Comparison of ENCODE assay signal across 9 mouse cellular contexts in the genomic region with DNA sequence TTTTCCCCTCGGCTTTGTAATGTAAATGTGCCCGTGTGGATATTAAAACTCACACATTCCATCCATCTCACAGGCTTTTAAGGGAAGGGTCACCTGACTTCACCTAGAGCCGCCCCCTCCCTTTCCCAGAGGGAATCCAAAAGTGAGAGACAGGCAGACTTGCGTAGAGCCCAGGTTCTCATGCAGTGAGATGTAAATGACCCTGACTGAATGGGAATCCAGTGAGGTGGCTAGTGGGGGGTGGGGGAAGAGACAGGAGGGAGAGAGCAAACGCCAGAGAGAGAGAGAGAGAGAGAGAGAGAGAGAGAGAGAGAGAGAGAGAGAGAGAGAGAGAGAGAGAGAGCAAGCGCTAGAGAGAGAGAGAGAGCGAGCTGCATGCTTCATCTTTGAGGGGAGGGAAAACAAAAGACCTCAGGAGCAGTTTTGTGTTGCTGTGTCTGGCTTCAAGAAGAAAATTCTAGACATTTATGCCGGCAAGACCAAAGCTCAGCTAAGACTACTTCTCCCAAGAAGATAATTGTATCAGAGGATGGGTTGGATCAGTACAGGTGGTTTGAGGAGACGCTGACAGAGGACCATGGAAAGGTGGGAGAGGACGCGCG.
DNase-seq lines count a peak whose midpoint lies in the region; ATAC-seq lines count a peak whose summit lies in the region.
"Had no signal": no experiment of that assay in that cellular context is flagged by ENCODE, and none has a peak within 500 bp of the region (broad histone marks: within the 10 kb centered on the region; RNA-seq: fewer than 3 reads in every experiment).

No protein-coding gene starts in this region.

- H3K27me3 ChIP-seq in heart, embryonic 16.5 days (ENCODE audit: control insufficient read depth, insufficient read depth, low read length), result peaks cover 4% of the 10 kb centered on the region; the same call in 1 of the 2 replicates
- peaks cover 3% of the 10 kb centered on the region; the same call in 1 of the 2 replicates for H3K27me3 ChIP-seq in hindbrain, embryonic 12.5 days
- no peaks in the 10 kb centered on the region for H3K27me3 ChIP-seq in midbrain, embryonic 13.5 days

- DNase-seq in heart, adult 11 months, result no peak
- DNase-seq in brain, embryonic 18.5 days (ENCODE audit: low read depth, low spot score), result peak; percentile 51
- no peak for DNase-seq in spleen, postnatal 14 days (ENCODE audit: low spot score in 2 of 2)
- no peak for DNase-seq in testis, postnatal 14 days (ENCODE audit: low spot score)

- H3K27ac ChIP-seq in heart, embryonic 16.5 days (ENCODE audit: low read length), result no peak overlapping the region
- H3K27ac ChIP-seq in hindbrain, embryonic 12.5 days, result peak overlapping the region; percentile 72
- peak overlapping the region; percentile 85 for H3K27ac ChIP-seq in midbrain, embryonic 13.5 days

- H3K36me3 ChIP-seq in heart, embryonic 16.5 days (ENCODE audit: control insufficient read depth, insufficient read depth), result no peaks in the 10 kb centered on the region
- H3K36me3 ChIP-seq in hindbrain, embryonic 12.5 days, result no peaks in the 10 kb centered on the region
- no peaks in the 10 kb centered on the region for H3K36me3 ChIP-seq in midbrain, embryonic 13.5 days

- no peaks in the 10 kb centered on the region for H3K9me3 ChIP-seq in heart, embryonic 16.5 days (replicated peaks; ENCODE audit: control insufficient read depth, low read length)
- H3K9me3 ChIP-seq in hindbrain, embryonic 12.5 days (replicated peaks), result no peaks in the 10 kb centered on the region
- H3K9me3 ChIP-seq in midbrain, embryonic 13.5 days, result no peaks in the 10 kb centered on the region

- H3K9ac ChIP-seq in heart, embryonic 16.5 days (ENCODE audit: low read length), result peak overlapping the region; percentile 35; the same call in 1 of the 2 replicates
- H3K9ac ChIP-seq in hindbrain, embryonic 12.5 days, result peak overlapping the region; percentile 72
- peak overlapping the region; percentile 82 for H3K9ac ChIP-seq in midbrain, embryonic 13.5 days (replicated peaks)

- peak overlapping the region; percentile 80 for H3K4me2 ChIP-seq in heart, embryonic 16.5 days (ENCODE audit: low read depth, low read length)
- H3K4me2 ChIP-seq in hindbrain, embryonic 12.5 days (replicated peaks), result peak overlapping the region; percentile 62
- H3K4me2 ChIP-seq in midbrain, embryonic 13.5 days (replicated peaks), result peak overlapping the region; percentile 70

- 0 out of 2 replicates have a peak, but pooled peaks cover 5% of the 10 kb centered on the region for H3K4me1 ChIP-seq in heart, embryonic 16.5 days (ENCODE audit: control insufficient read depth, insufficient read depth, low read length)
- H3K4me1 ChIP-seq in hindbrain, embryonic 12.5 days, result peaks cover 18% of the 10 kb centered on the region
- H3K4me1 ChIP-seq in midbrain, embryonic 13.5 days (replicated peaks), result peaks cover 22% of the 10 kb centered on the region

- peak overlapping the region; percentile 46 for H3K4me3 ChIP-seq in heart, embryonic 16.5 days (ENCODE audit: low read length)
- peak overlapping the region; percentile 52 for H3K4me3 ChIP-seq in hindbrain, embryonic 12.5 days
- peak overlapping the region; percentile 56 for H3K4me3 ChIP-seq in midbrain, embryonic 13.5 days (replicated peaks)

- ATAC-seq in heart, embryonic 16.5 days (replicated peaks; ENCODE audit: extremely low read depth, insufficient read depth, low FRiP score), result no peak
- ATAC-seq in hindbrain, embryonic 12.5 days (ENCODE audit: low FRiP score), result peak; percentile 74
- peak; percentile 79 for ATAC-seq in midbrain, embryonic 13.5 days
- no peak for ATAC-seq in erythroid progenitor cell, adult 5-6 weeks (replicated peaks; ENCODE audit: low FRiP score, poor library complexity, severe bottlenecking)
- ATAC-seq: Patski had no signal

- WGBS in heart, embryonic 16.5 days, result 6% methylated on average over 12 of the region's 12 CpGs
- 3% methylated on average over 11 of the region's 12 CpGs for whole genome bisulfite sequencing in hindbrain, embryonic 12.5 days
- WGBS in midbrain, embryonic 13.5 days, result 1% methylated on average over 12 of the region's 12 CpGs

Comparison
In these comparisons a context has a peak if more than half of its experiments do, and no peak if none do; other contexts are left out.
1. ATAC-seq: peak in hindbrain, embryonic 12.5 days (single experiment) and midbrain, embryonic 13.5 days (single experiment); none in heart, embryonic 16.5 days (single experiment) and erythroid progenitor cell, adult 5-6 weeks (single experiment).
2. Peak in every context shown above with its lines, with median percentiles within 50 percentile points of each other: H3K4me2 ChIP-seq, H3K4me3 ChIP-seq and H3K9ac ChIP-seq.